Mouse (Mus musculus) kidney, adult 2 months (tissue): ENCODE results near the gene 2210017I01Rik. TPM values are rescaled to one million over a fixed set of nuclear protein-coding genes. Genes with fewer than 3 reads are reported as not detected.
A peak's percentile ranks its signal among the peaks of the same experiment; 100 is the strongest.

Source experiments
- DNase-seq: peaks from one replicate; pipeline ENCODE4 v3.0.0; 2021
- H3K27ac ChIP-seq: fragments of 200-500 bp; 2 replicates; pipeline ENCODE4 v1.5.1; 2012; ENCODE audit warnings: low read depth, low read length, control low read depth, inconsistent platforms; ENCODE audit not compliant: insufficient read depth
- H3K27me3 ChIP-seq: fragments of 200-500 bp; replicated peaks from 2 replicates; pipeline ENCODE4 v1.6.1; 2012; ENCODE audit warnings: mild to moderate bottlenecking, moderate library complexity, low read length, inconsistent platforms; ENCODE audit not compliant: control insufficient read depth, insufficient read depth
- H3K36me3 ChIP-seq: fragments of 200-500 bp; 2 replicates; pipeline ENCODE4 v1.6.1; 2012; ENCODE audit warnings: mild to moderate bottlenecking, moderate library complexity, low read length, inconsistent platforms; ENCODE audit not compliant: control insufficient read depth, insufficient read depth
- H3K4me1 ChIP-seq: fragments of 200-500 bp; 2 replicates; pipeline ENCODE4 v1.6.1; 2011; ENCODE audit warnings: low read length; ENCODE audit not compliant: control insufficient read depth, insufficient read depth
- H3K4me3 ChIP-seq: fragments of 200-500 bp; 2 replicates; pipeline ENCODE4 v1.5.1; 2011; ENCODE audit warnings: mild to moderate bottlenecking, low read depth, low read length, control low read depth; ENCODE audit not compliant: insufficient read depth
- CTCF ChIP-seq: fragments of 200-500 bp; conservative IDR thresholded peaks from 2 replicates; pipeline ENCODE4 v1.5.1; 2011; ENCODE audit warnings: low read depth, mild to moderate bottlenecking, control low read depth, low read length, moderate library complexity, mixed read lengths; ENCODE audit not compliant: insufficient read depth, insufficient read length
- POLR2A ChIP-seq: fragments of 200-500 bp; IDR thresholded peaks from one replicate; pipeline ENCODE4 v1.6.1; 2011; ENCODE audit warnings: low read depth, low read length, control low read depth
- WGBS: fragments of 180-500 bp; shearing (Covaris S2); methylation state at CpG from one replicate; pipeline ENCODE4 v1.1.7; 2018; 5-methylcytosine and 5-hydroxymethylcytosine counted together
- polyA plus RNA-seq: library from polyadenylated mRNA; depleted of rRNA; stranded (reverse); fragments of >200 nt; gene quantifications from 2 replicates; pipeline ENCODE4 v1.2.3, GENCODE M21; 2012

The 2210017I01Rik gene
- polyA plus RNA-seq, 1 experiment = not detected

GRCm38 (mm10) chr3:92609804-92610203 is 2.5 kb upstream of the 2210017I01Rik start:
- Histone ChIP-seq H3K4me3 (no peak overlapping the region), H3K4me1 (no peaks in the 10 kb centered on the region), H3K27ac (no peak overlapping the region), H3K27me3 (no peaks in the 10 kb centered on the region), H3K36me3 (no peaks in the 10 kb centered on the region)
- TF ChIP-seq POLR2A (no peak), CTCF (no peak)
- WGBS = 51% methylated on average over 1 of the region's 1 CpGs
- no peak for DNase-seq

DNA sequence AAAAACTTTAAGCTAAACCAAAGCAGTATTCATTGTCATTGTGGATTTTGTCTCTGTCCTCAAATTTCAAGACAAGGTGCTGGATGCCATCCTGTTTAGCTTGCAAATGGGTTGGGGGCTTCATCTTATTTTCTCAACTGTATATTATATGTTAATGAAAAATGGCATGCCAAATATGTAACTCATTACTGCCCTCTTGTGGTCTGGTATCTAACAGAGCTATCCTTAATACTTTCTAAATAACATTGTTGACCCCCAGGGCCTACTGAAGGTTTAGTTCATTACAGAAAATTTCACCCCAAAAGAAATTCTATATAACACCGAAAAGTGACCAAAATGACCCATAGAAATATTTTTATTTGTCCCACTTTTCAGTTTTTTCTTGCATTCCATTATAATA is 5.1 kb downstream of the 2210017I01Rik start:
- Histone ChIP-seq H3K36me3 (no peaks in the 10 kb centered on the region), H3K4me1 (no peaks in the 10 kb centered on the region), H3K27ac (no peak overlapping the region), H3K4me3 (no peak overlapping the region), H3K27me3 (no peaks in the 10 kb centered on the region)
- DNase-seq = peak; percentile 16
- 38% methylated on average over 1 of the region's 1 CpGs for WGBS
- TF ChIP-seq CTCF (no peak), POLR2A (no peak)

DNA sequence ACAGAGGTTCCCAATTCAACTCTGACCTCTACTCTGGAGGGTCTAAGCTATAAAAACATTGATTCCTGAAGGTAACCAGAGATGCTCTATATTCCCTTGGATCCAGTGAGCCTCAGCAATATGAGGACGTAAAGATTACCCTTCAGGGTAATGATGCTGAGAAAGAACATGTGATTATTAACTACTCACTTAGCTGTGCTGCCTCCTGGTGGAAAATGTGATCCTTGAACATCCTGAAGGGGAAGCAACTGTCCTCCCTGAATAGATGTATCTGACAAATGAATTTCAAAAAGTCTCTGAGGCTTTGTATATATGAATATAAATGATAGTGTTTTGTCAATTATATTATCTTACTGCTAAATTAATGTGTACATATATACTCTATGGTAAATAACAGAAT is 6.8 kb downstream of the 2210017I01Rik start:
- peak; percentile 15 for DNase-seq
- Histone ChIP-seq H3K27me3 (no peaks in the 10 kb centered on the region), H3K36me3 (no peaks in the 10 kb centered on the region), H3K4me3 (no peak overlapping the region), H3K4me1 (no peaks in the 10 kb centered on the region), H3K27ac (no peak overlapping the region)
- TF ChIP-seq POLR2A (no peak), CTCF (no peak)
- WGBS = 14% methylated on average over 1 of the region's 1 CpGs

- no peaks in the 10 kb centered on the region for H3K4me1 ChIP-seq
- no peak overlapping the region for H3K27ac ChIP-seq
- H3K36me3 ChIP-seq = no peaks in the 10 kb centered on the region
- TF ChIP-seq POLR2A (no peak), CTCF (no peak)
- no peaks in the 10 kb centered on the region for H3K27me3 ChIP-seq
- DNase-seq = no peak
- no peak overlapping the region for H3K4me3 ChIP-seq
Observed at GRCm38 (mm10) chr3:92599973-92600372, 7.3 kb downstream of the 2210017I01Rik start.

DNA sequence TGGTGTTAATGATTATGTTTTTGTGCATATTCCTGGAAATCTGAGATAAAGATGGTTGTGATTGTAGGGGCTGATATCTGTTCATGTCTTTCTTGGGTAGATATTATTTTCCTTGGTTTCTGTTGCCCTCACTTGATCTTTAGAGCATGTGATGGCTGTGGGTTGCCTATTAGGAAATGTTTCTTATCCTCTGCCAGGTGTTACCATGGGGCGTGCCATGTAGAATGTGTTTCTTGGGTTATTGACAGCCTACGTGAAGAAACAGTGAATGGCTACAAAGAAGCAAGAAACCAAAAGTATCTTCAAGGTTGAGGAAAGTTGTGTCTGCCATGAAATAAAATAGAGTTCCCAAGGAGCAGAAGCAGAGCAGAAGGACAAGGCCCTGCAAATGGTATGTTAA is 8.9 kb downstream of the 2210017I01Rik start:
- 91% methylated on average over 2 of the region's 2 CpGs for WGBS
- DNase-seq = no peak
- H3K36me3 ChIP-seq = no peaks in the 10 kb centered on the region
- H3K4me3 ChIP-seq = no peak overlapping the region
- TF ChIP-seq POLR2A (no peak), CTCF (no peak)
- H3K27ac ChIP-seq = no peak overlapping the region
- no peaks in the 10 kb centered on the region for H3K27me3 ChIP-seq
- H3K4me1 ChIP-seq = no peaks in the 10 kb centered on the region

- TF ChIP-seq CTCF = no peak
- TF ChIP-seq POLR2A = no peak
- peak; percentile 76 for DNase-seq
- H3K36me3 ChIP-seq = no peaks in the 10 kb centered on the region
- WGBS = 40% methylated on average over 1 of the region's 1 CpGs
- H3K27ac ChIP-seq = peak within 1 kb of the TSS; percentile 30
- no peaks in the 10 kb centered on the region for H3K27me3 ChIP-seq
- H3K4me1 ChIP-seq = no peaks in the 10 kb centered on the region
- no peak within 1 kb of the TSS for H3K4me3 ChIP-seq
Observed at GRCm38 (mm10) chr3:92588858-92589257, 18.4 kb downstream of the 2210017I01Rik start, which contains the start of gene Smcp. TSS of gene Smcp (minus strand) at chr3:92588997.

- H3K27ac ChIP-seq = no peak overlapping the region
- no peak for TF ChIP-seq CTCF
- TF ChIP-seq POLR2A = no peak
- 94% methylated on average over 3 of the region's 3 CpGs for WGBS
Observed at GRCm38 (mm10) chr3:92587190-92587589, 20.1 kb downstream of the 2210017I01Rik start.

More at GRCm38 (mm10) chr3:92587190-92587589, 20.1 kb downstream of the 2210017I01Rik start:
- no peak for DNase-seq
- H3K27me3 ChIP-seq = no peaks in the 10 kb centered on the region
- no peaks in the 10 kb centered on the region for H3K4me1 ChIP-seq
- no peak overlapping the region for H3K4me3 ChIP-seq
- H3K36me3 ChIP-seq = no peaks in the 10 kb centered on the region
